Mouse (Mus musculus): Measurements from ENCODE around the gene Ier2.

DNA sequence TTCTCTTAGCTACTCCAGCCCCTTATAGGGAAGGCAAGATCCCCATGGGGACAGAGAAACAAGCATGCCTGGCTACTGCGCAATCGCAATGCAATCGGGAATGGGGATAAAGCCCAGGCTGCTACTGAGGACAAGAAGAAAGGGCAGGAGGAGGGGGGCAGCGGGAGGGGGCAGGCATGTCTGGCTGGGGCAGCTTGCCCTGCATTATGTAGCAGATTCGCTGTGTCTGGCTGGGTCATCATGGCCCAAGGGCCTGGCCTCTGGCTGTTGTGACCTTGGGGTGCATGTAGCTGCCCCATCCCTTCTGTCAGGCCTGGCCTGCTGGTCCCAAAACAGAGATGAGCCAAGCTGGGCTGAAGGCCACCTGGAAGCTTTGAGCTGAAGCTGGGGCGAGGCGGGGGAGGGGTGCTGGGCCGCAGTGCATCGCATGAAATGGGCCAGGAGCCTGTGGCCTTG, 27.8 kb downstream of the Ier2 start:
- TF ChIP-seq CTCF (IDR thresholded peaks at IDR 0.05; ENCODE audit: borderline replicate concordance, extremely low read depth, insufficient read depth, insufficient read length) (no peak), POLR2A (IDR thresholded peaks at IDR 0.05; ENCODE audit: borderline replicate concordance, extremely low read depth, insufficient read depth, insufficient read length, poor library complexity, severe bottlenecking) (no peak)
